Comparison of ENCODE assay signal across 9 mouse cellular contexts in genomic region chr15:91056176-91056865, GRCm38 (mm10). TPM values are rescaled to one million over a fixed set of nuclear protein-coding genes. Genes with fewer than 3 reads are reported as not detected.
DNase-seq lines count a peak whose midpoint lies in the region; ATAC-seq and TF ChIP-seq lines count a peak whose summit lies in the region.
"Had no signal": no experiment of that assay in that cellular context is flagged by ENCODE, and none has a peak within 500 bp of the region (broad histone marks: within the 10 kb centered on the region; RNA-seq: fewer than 3 reads in every experiment).

No protein-coding gene starts in this region.

- WGBS in lung, postnatal 0 days = 36% methylated on average over 5 of the region's 5 CpGs
- WGBS in forebrain, embryonic 11.5 days = 29% methylated on average over 5 of the region's 5 CpGs
- WGBS in limb, embryonic 14.5 days = 56% methylated on average over 5 of the region's 5 CpGs

- TF ChIP-seq POLR2A in limb, embryonic 14.5 days (IDR thresholded peaks at IDR 0.05; ENCODE audit: borderline replicate concordance, extremely low read depth, insufficient read depth, insufficient read length) = no peak

- no peak for TF ChIP-seq CTCF in lung, postnatal 0 days (IDR thresholded peaks at IDR 0.05)

- no peaks in the 10 kb centered on the region for H3K9me3 ChIP-seq in lung, postnatal 0 days (ENCODE audit: low read length)
- H3K9me3 ChIP-seq in forebrain, embryonic 11.5 days (ENCODE audit: control insufficient read depth, low read length) = peaks cover 3% of the 10 kb centered on the region; the same call in 1 of the 2 replicates
- H3K9me3 ChIP-seq in limb, embryonic 14.5 days (ENCODE audit: control insufficient read depth, low read length) = no peaks in the 10 kb centered on the region
- H3K9me3 ChIP-seq: embryonic facial prominence, embryonic 15.5 days; heart, embryonic 15.5 days had no signal

- peak; percentile 29 for DNase-seq in lung, postnatal 0 days (ENCODE audit: low spot score)
- no peak for DNase-seq in lung, postnatal 10 days
- DNase-seq in forebrain, embryonic 11.5 days (ENCODE audit: low spot score) = peak; percentile 79
- peak; percentile 66 for DNase-seq in limb, embryonic 14.5 days (ENCODE audit: low spot score)
- DNase-seq in yolk sac, embryonic 10.5 days (ENCODE audit: low spot score) = no peak
- no peak for DNase-seq in gastrocnemius, adult 8-10 months (ENCODE audit: low spot score in 2 of 2)
- no peak for DNase-seq in layer of hippocampus, adult 9-10 months (ENCODE audit: low spot score)

- ATAC-seq in lung, postnatal 0 days = no peak
- peak; percentile 92 for ATAC-seq in forebrain, embryonic 11.5 days (replicated peaks; ENCODE audit: low FRiP score)
- no peak for ATAC-seq in limb, embryonic 14.5 days (ENCODE audit: low FRiP score, low read depth)

- H3K9ac ChIP-seq in lung, postnatal 0 days (replicated peaks; ENCODE audit: low read depth) = no peak overlapping the region
- H3K9ac ChIP-seq in forebrain, embryonic 11.5 days (ENCODE audit: low read length) = 0 out of 2 replicates have a peak overlapping the region, but pooled peaks have one; percentile 3
- H3K9ac ChIP-seq in limb, embryonic 14.5 days (ENCODE audit: low read depth, low read length, severe bottlenecking) = no peak overlapping the region
- H3K9ac ChIP-seq: embryonic facial prominence, embryonic 15.5 days; heart, embryonic 15.5 days had no signal

- H3K4me1 ChIP-seq in lung, postnatal 0 days (ENCODE audit: insufficient read depth, low read depth, low read length) = no peaks in the 10 kb centered on the region
- peaks cover 7% of the 10 kb centered on the region; the same call in 1 of the 2 replicates for H3K4me1 ChIP-seq in forebrain, embryonic 11.5 days (replicated peaks; ENCODE audit: control insufficient read depth, insufficient read depth, low read length)
- H3K4me1 ChIP-seq in limb, embryonic 14.5 days (ENCODE audit: control insufficient read depth, insufficient read depth, low read length) = peaks cover 9% of the 10 kb centered on the region; the same call in 1 of the 2 replicates

- H3K4me2 ChIP-seq in lung, postnatal 0 days (replicated peaks; ENCODE audit: low read depth, low read length) = no peak overlapping the region
- H3K4me2 ChIP-seq in forebrain, embryonic 11.5 days (ENCODE audit: low read depth, low read length, severe bottlenecking) = no peak overlapping the region
- no peak overlapping the region for H3K4me2 ChIP-seq in limb, embryonic 14.5 days (replicated peaks; ENCODE audit: low read depth, low read length, severe bottlenecking)
- H3K4me2 ChIP-seq: embryonic facial prominence, embryonic 15.5 days; heart, embryonic 15.5 days had no signal

- no peaks in the 10 kb centered on the region for H3K36me3 ChIP-seq in lung, postnatal 0 days (ENCODE audit: insufficient read depth, low read length)
- no peaks in the 10 kb centered on the region for H3K36me3 ChIP-seq in forebrain, embryonic 11.5 days (ENCODE audit: control insufficient read depth, insufficient read depth, low read length)
- H3K36me3 ChIP-seq in limb, embryonic 14.5 days (ENCODE audit: control insufficient read depth, insufficient read depth, low read length) = no peaks in the 10 kb centered on the region
- H3K36me3 ChIP-seq: embryonic facial prominence, embryonic 15.5 days; heart, embryonic 15.5 days had no signal

- no peak overlapping the region for H3K4me3 ChIP-seq in lung, postnatal 0 days (ENCODE audit: low read depth, low read length)
- H3K4me3 ChIP-seq in forebrain, embryonic 11.5 days (ENCODE audit: low read depth, low read length) = no peak overlapping the region
- no peak overlapping the region for H3K4me3 ChIP-seq in limb, embryonic 14.5 days (replicated peaks; ENCODE audit: low read length)
- H3K4me3 ChIP-seq: embryonic facial prominence, embryonic 15.5 days; heart, embryonic 15.5 days had no signal

- no peak overlapping the region for H3K27ac ChIP-seq in lung, postnatal 0 days (ENCODE audit: low read length)
- H3K27ac ChIP-seq in forebrain, embryonic 11.5 days (ENCODE audit: low read depth, low read length) = peak overlapping the region; percentile 72
- H3K27ac ChIP-seq in limb, embryonic 14.5 days (replicated peaks; ENCODE audit: low read depth, low read length) = no peak overlapping the region
- H3K27ac ChIP-seq: embryonic facial prominence, embryonic 15.5 days; heart, embryonic 15.5 days had no signal

- TF ChIP-seq EP300 in lung, postnatal 0 days (IDR thresholded peaks at IDR 0.05) = no peak

- no peaks in the 10 kb centered on the region for H3K27me3 ChIP-seq in lung, postnatal 0 days (replicated peaks; ENCODE audit: insufficient read depth, low read length)
- no peaks in the 10 kb centered on the region for H3K27me3 ChIP-seq in forebrain, embryonic 11.5 days (ENCODE audit: control insufficient read depth, insufficient read depth, low read length)
- H3K27me3 ChIP-seq in limb, embryonic 14.5 days (ENCODE audit: control insufficient read depth, insufficient read depth, low read length) = no peaks in the 10 kb centered on the region
- H3K27me3 ChIP-seq: embryonic facial prominence, embryonic 15.5 days; heart, embryonic 15.5 days had no signal

RNA-seq across cellular contexts. Expression of gene Kif21a, which starts 6.6 kb away (rescaled TPM):
- polyA plus RNA-seq in lung, postnatal 0 days (2015; fragmentation: Nextera tagmentation; extraction: Ambion mirVana) = 4.6 and 5.0 TPM in 2 replicates
- polyA plus RNA-seq in forebrain, embryonic 11.5 days (2014; fragmentation: Nextera tagmentation; extraction: Ambion mirVana) = 45.3 and 48.8 TPM in 2 replicates
- polyA plus RNA-seq in limb, embryonic 14.5 days (2012; rRNA removed) = 8.6 and 13.7 TPM in 2 replicates
- polyA plus RNA-seq in limb, embryonic 14.5 days (2014; fragmentation: Nextera tagmentation; extraction: Ambion mirVana) = 8.5 and 10.0 TPM in 2 replicates
- total RNA-seq in gastrocnemius, adult 8-10 months (2022) = 10 to 100 TPM; 17.6 to 26.0 (median 20.8) TPM

Comparison
In these comparisons a context has a peak if more than half of its experiments do, and no peak if none do; other contexts are left out.
1. DNase-seq: peak in lung, postnatal 0 days (single experiment), forebrain, embryonic 11.5 days (single experiment) and limb, embryonic 14.5 days (single experiment); none in lung, postnatal 10 days (single experiment), yolk sac, embryonic 10.5 days (single experiment), gastrocnemius, adult 8-10 months (0 of 2) and layer of hippocampus, adult 9-10 months (single experiment).